Mouse (Mus musculus) embryonic facial prominence, embryonic 13.5 days (tissue): Measurements from ENCODE around the gene Eaf1. TPM values are rescaled to one million over a fixed set of nuclear protein-coding genes. Genes with fewer than 3 reads are reported as not detected.

Source experiments
- ATAC-seq: fragments of 200-750 bp; cut with Nextera tagmentation; 2 replicates; pipeline ENCODE4 v1.8.0; 2017; ENCODE audit warnings: low read depth; ENCODE audit not compliant: insufficient number of reproducible peaks, insufficient read depth, low FRiP score, low TSS enrichment
- H3K27ac ChIP-seq: fragments of 300-500 bp; sonication (generic); 2 replicates; pipeline ENCODE4 v1.5.1; 2015; ENCODE audit warnings: moderate library complexity, mild to moderate bottlenecking, inconsistent platforms
- H3K27me3 ChIP-seq: fragments of 300-500 bp; sonication (generic); 2 replicates; pipeline ENCODE4 v1.6.1; 2015; ENCODE audit warnings: mild to moderate bottlenecking, inconsistent platforms
- H3K36me3 ChIP-seq: fragments of 300-500 bp; sonication (generic); 2 replicates; pipeline ENCODE4 v1.6.1; 2015; ENCODE audit warnings: mild to moderate bottlenecking, inconsistent platforms
- H3K4me1 ChIP-seq: fragments of 300-500 bp; sonication (generic); 2 replicates; pipeline ENCODE4 v1.6.1; 2015; ENCODE audit warnings: inconsistent platforms
- H3K4me2 ChIP-seq: fragments of 300-500 bp; sonication (generic); 2 replicates; pipeline ENCODE4 v1.6.1; 2015; ENCODE audit warnings: moderate library complexity, mild to moderate bottlenecking, inconsistent platforms
- H3K4me3 ChIP-seq: fragments of 300-500 bp; sonication (generic); 2 replicates; pipeline ENCODE4 v1.5.1; 2015; ENCODE audit warnings: mild to moderate bottlenecking, inconsistent platforms
- H3K9ac ChIP-seq: fragments of 300-500 bp; sonication (generic); 2 replicates; pipeline ENCODE4 v1.6.1; 2015; ENCODE audit warnings: mild to moderate bottlenecking, inconsistent platforms
- H3K9me3 ChIP-seq: fragments of 300-500 bp; sonication (generic); 2 replicates; pipeline ENCODE4 v1.6.1; 2016; ENCODE audit warnings: inconsistent platforms
- WGBS: fragments of 180-500 bp; shearing (Covaris S2); methylation state at CpG from one replicate; pipeline ENCODE4 v1.1.7; 2015; ENCODE audit warnings: mixed read lengths; 5-methylcytosine and 5-hydroxymethylcytosine counted together
- polyA plus RNA-seq: library from polyadenylated mRNA; unstranded; fragments of >200 nt; fragmentation: Nextera tagmentation; extraction: Ambion mirVana; gene quantifications from 2 replicates; pipeline ENCODE4 v1.2.1, GENCODE M21; 2015

The Eaf1 gene
- polyA plus RNA-seq, 1 experiment from 2014 or later = 24.9 TPM

DNA sequence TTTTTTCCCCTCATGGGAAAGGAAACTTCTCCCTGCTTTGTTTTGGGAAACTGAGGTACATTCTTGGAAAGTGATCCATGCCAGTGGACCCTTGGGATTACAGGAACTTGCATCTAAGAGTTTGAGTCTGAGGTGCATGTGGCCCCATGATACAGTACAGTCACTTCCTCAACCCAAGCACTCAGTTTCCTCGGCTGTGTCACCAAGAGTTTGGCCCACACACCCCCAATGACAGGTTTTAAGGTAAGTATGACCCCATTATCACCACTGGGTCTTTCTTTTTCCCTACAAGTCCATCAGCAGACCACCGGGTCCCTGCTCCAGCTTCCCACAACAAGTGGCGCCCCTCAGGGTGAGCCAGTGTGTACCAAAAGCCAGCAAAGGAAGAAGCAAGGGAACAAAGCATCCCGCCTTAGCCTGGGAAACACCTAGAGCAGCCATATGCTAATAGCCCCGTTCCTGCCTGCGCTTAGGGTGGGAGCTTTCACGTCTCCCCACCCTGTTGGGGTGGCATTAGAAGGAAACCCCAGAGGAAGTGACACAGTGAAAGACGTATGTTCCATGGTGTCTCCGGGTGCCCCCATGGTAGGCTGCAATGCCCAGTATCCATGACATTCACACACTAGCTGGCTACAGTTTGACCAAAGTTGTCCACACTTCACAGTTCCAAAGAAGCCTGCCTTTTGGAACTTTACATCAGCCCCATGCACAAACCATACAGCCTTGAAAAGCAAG lies 62.5 kb downstream of the Eaf1 start:
- Histone ChIP-seq H3K4me1 (peaks cover 7% of the 10 kb centered on the region; the same call in 1 of the 2 replicates), H3K27me3 (no peaks in the 10 kb centered on the region), H3K4me3 (no peak overlapping the region), H3K27ac (no peak overlapping the region), H3K9ac (no peak overlapping the region), H3K36me3 (no peaks in the 10 kb centered on the region), H3K4me2 (no peak overlapping the region), H3K9me3 (no peaks in the 10 kb centered on the region)
- WGBS = 80% methylated on average over 9 of the region's 9 CpGs
- ATAC-seq = no peak

DNA sequence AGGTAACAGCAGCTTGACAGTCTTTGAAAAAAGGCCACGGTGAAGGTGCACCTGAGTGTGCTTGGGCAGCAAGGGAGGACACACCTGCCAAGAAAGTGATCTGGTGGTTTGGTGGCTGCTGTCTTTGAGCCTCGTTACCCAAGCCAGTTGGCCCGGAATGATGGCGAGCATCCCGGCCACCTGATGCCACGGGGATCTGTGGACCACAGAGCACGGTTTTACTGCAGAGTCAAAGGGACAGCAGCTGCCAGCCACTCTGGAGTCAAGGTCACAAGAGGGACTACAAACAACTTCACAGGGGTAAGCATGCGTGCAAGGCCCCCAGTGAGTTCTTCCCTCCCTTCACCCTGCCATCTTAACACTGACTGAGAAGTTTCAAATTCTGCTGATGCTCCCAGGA lies 63.1 kb downstream of the Eaf1 start:
- Histone ChIP-seq H3K4me2 (no peak overlapping the region), H3K9me3 (no peaks in the 10 kb centered on the region), H3K27me3 (no peaks in the 10 kb centered on the region), H3K36me3 (no peaks in the 10 kb centered on the region), H3K27ac (no peak overlapping the region), H3K9ac (no peak overlapping the region), H3K4me3 (no peak overlapping the region), H3K4me1 (peaks cover 7% of the 10 kb centered on the region; the same call in 1 of the 2 replicates)
- ATAC-seq = no peak
- 88% methylated on average over 8 of the region's 8 CpGs for WGBS

DNA sequence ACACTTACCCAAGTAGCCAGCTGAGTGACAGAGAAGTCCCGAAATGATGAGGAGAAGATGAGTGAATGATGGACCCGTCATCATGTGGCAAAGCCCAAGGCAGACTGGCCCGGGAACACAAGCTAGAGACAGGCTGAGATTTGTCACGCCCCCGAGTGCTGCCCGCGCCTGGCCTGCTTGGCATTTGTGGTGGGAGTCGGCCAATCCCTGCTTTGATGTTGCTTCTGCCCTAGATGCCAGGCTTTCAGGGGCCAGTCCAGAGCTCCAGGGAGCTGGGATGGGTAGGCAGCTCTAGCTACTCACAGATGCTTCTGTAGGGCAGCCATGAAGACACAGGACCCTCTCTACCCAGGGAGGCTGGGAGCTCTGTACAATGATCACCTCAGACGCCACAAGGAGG lies 63.6 kb downstream of the Eaf1 start:
- H3K9me3 ChIP-seq = no peaks in the 10 kb centered on the region
- H3K4me2 ChIP-seq = no peak overlapping the region
- H3K4me1 ChIP-seq = peaks cover 7% of the 10 kb centered on the region; the same call in 1 of the 2 replicates
- H3K27ac ChIP-seq = no peak overlapping the region
- no peak overlapping the region for H3K4me3 ChIP-seq
- no peak for ATAC-seq
- no peak overlapping the region for H3K9ac ChIP-seq
- no peaks in the 10 kb centered on the region for H3K36me3 ChIP-seq
- WGBS = 67% methylated on average over 9 of the region's 9 CpGs
- H3K27me3 ChIP-seq = no peaks in the 10 kb centered on the region

- 57% methylated on average over 5 of the region's 5 CpGs for WGBS
- Histone ChIP-seq H3K36me3 (no peaks in the 10 kb centered on the region), H3K27me3 (no peaks in the 10 kb centered on the region), H3K4me1 (peaks cover 7% of the 10 kb centered on the region; the same call in 1 of the 2 replicates), H3K9ac (no peak overlapping the region), H3K4me3 (no peak overlapping the region), H3K9me3 (no peaks in the 10 kb centered on the region), H3K27ac (no peak overlapping the region), H3K4me2 (no peak overlapping the region)
- ATAC-seq = no peak
Observed at GRCm38 (mm10) chr14:31559216-31559615, 65.0 kb downstream of the Eaf1 start.

Other genes with a start within 250 kb of the Eaf1 start
- 12.4 and 14.3 TPM in 2 replicates for gene Phf7, start 243.1 kb upstream of the Eaf1 start, polyA plus RNA-seq
- gene Bap1, start 242.9 kb upstream of the Eaf1 start, polyA plus RNA-seq = 90.3 and 93.1 TPM in 2 replicates
- 7.9 and 8.1 TPM in 2 replicates for gene Dnah1, start 170.5 kb upstream of the Eaf1 start, polyA plus RNA-seq
- gene Capn7, start 157.8 kb upstream of the Eaf1 start, polyA plus RNA-seq = 41.0 and 41.1 TPM in 2 replicates
- 39.5 and 40.1 TPM in 2 replicates for gene Sh3bp5, start 58.3 kb upstream of the Eaf1 start, polyA plus RNA-seq
- 73.8 and 81.4 TPM in 2 replicates for gene Mettl6, start 641 bp downstream of the Eaf1 start, polyA plus RNA-seq
- gene Colq, start 96.9 kb downstream of the Eaf1 start, polyA plus RNA-seq = 0.39 and 0.47 TPM in 2 replicates
- gene Gm49387, start 146.5 kb downstream of the Eaf1 start, polyA plus RNA-seq = 0.78 and 1.1 TPM in 2 replicates
- gene Btd, start 146.6 kb downstream of the Eaf1 start, polyA plus RNA-seq = 32.2 and 33.5 TPM in 2 replicates
- 12.3 and 14.5 TPM in 2 replicates for gene Hacl1, start 146.9 kb downstream of the Eaf1 start, polyA plus RNA-seq